Mouse (Mus musculus) kidney, postnatal 0 days (tissue): ENCODE measurements around the gene Zcchc18. TPM values are rescaled to one million over a fixed set of nuclear protein-coding genes. Genes with fewer than 3 reads are reported as not detected.
A peak's percentile ranks its signal among the peaks of the same experiment; 100 is the strongest.

Source experiments
- ATAC-seq: fragments of 200-750 bp; cut with Nextera tagmentation; replicated peaks from 2 replicates; pipeline ENCODE4 v1.8.0; 2017; ENCODE audit warnings: low read depth, moderate number of reproducible peaks, moderate TSS enrichment, moderate library complexity; ENCODE audit not compliant: low FRiP score
- DNase-seq: peaks from one replicate; pipeline ENCODE4 v3.0.0-alpha.2; 2016; ENCODE audit warnings: low spot score
- H3K27ac ChIP-seq: fragments of 300-500 bp; sonication (generic); 2 replicates; pipeline ENCODE4 v1.5.1; 2014; ENCODE audit warnings: mild to moderate bottlenecking
- H3K27me3 ChIP-seq: fragments of 300-500 bp; sonication (generic); 2 replicates; pipeline ENCODE4 v1.6.1; 2014; ENCODE audit warnings: low read length, mixed read lengths; ENCODE audit not compliant: insufficient read depth
- H3K36me3 ChIP-seq: fragments of 300-500 bp; sonication (generic); 2 replicates; pipeline ENCODE4 v1.6.1; 2014; ENCODE audit warnings: low read length, mixed read lengths; ENCODE audit not compliant: insufficient read depth
- H3K4me1 ChIP-seq: fragments of 300-500 bp; sonication (generic); replicated peaks from 2 replicates; pipeline ENCODE4 v1.6.1; 2014; ENCODE audit warnings: antibody characterized with exemption, low read length, mixed read lengths; ENCODE audit not compliant: insufficient read depth
- H3K4me2 ChIP-seq: fragments of 300-500 bp; sonication (generic); 2 replicates; pipeline ENCODE4 v1.6.1; 2014; ENCODE audit warnings: mild to moderate bottlenecking, low read length, moderate library complexity, mixed read lengths
- H3K4me3 ChIP-seq: fragments of 300-500 bp; sonication (generic); replicated peaks from 2 replicates; pipeline ENCODE4 v1.5.1; 2014; ENCODE audit warnings: low read depth, low read length
- H3K9ac ChIP-seq: fragments of 300-500 bp; sonication (generic); 2 replicates; pipeline ENCODE4 v1.6.1; 2014; ENCODE audit warnings: low read depth, low read length
- H3K9me3 ChIP-seq: fragments of 300-500 bp; sonication (generic); replicated peaks from 2 replicates; pipeline ENCODE4 v1.6.1; 2016; ENCODE audit warnings: low read length, inconsistent platforms, mixed read lengths
- CTCF ChIP-seq: IDR thresholded peaks from 2 replicates; pipeline ENCODE4 v1.5.1; 2016; ENCODE audit warnings: antibody characterized with exemption, low read depth, mild to moderate bottlenecking, moderate library complexity
- WGBS: fragments of 180-500 bp; shearing (Covaris S2); extraction: QIAGEN DNeasy Blood & Tissue Kit; methylation state at CpG from one replicate; pipeline ENCODE4 v1.1.7; 2014; 5-methylcytosine and 5-hydroxymethylcytosine counted together
- polyA plus RNA-seq: library from polyadenylated mRNA; unstranded; fragments of >200 nt; fragmentation: Nextera tagmentation; extraction: Ambion mirVana; gene quantifications from 2 replicates; pipeline ENCODE4 v1.2.1, GENCODE M21; 2015

Gene Zcchc18
- polyA plus RNA-seq, 1 experiment from 2014 or later: 20.5 TPM

DNA sequence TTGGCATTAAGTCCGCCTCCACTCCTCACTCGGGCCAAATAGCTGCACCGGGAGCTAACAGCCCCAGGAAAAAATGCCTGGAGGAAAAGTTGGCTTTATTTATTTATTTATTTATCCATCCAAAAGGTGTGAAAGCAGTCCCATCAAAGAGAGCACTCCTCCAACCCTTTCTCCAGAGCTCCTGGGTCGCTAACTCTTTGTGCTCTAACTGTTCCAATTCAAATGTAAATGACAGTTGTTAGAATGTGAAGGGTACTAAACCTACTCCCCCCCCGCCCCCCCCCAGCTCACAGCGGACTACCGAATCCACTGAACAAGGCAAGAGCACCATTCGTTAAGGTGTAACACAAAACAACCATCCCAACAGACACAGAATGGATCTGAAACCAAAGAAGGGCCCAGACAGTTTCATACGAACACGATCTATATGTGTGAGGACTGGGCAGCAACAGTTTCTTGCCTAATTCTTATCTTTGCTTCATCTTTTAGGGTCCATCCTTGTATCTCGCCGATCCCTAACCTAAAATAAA lies 44.6 kb downstream of the Zcchc18 start:
- ATAC-seq (no peak), DNase-seq (no peak)
- Histone ChIP-seq H3K4me1 (no peaks in the 10 kb centered on the region), H3K9ac (peak overlapping the region; percentile 67), H3K27ac (peak overlapping the region; percentile 83), H3K27me3 (no peaks in the 10 kb centered on the region), H3K36me3 (no peaks in the 10 kb centered on the region), H3K9me3 (no peaks in the 10 kb centered on the region), H3K4me2 (peak overlapping the region; percentile 58), H3K4me3 (peak overlapping the region; percentile 48)
- no peak for TF ChIP-seq CTCF
- 24% methylated on average over 12 of the region's 12 CpGs for WGBS

DNA sequence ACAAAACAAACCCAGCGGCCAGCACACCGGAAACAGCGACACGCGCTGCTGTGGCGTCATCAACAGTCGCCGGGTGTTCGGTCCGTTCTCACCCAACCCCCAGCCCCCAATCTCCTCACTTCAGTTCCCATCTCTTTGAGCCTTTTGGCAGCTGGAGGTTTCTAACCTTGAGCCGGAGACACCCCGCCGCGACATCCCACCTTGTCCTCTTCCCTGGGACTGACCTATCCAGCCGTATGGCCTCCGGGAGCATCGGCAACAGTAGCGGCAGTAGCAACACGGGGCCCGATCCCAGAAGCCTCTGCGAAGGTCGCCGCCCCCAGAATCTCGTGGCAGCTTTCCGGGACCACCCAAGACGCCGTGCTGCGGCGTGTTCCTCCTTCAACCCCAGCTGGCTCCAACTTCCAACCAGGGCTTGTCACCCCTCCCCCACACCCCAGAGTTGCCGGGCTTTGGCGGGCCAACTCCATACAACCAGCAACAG lies 45.1 kb downstream of the Zcchc18 start, which contains the start of gene Slc25a53:
Gene Slc25a53, minus strand, starts transcription at position 303 of the 484 bp plus-strand sequence.
- H3K4me2 ChIP-seq: peak within 1 kb of the TSS; percentile 58
- no peaks in the 10 kb centered on the region for H3K27me3 ChIP-seq
- peak within 1 kb of the TSS; percentile 83 for H3K27ac ChIP-seq
- no peak for TF ChIP-seq CTCF
- peak within 1 kb of the TSS; percentile 48 for H3K4me3 ChIP-seq
- no peaks in the 10 kb centered on the region for H3K36me3 ChIP-seq
- H3K9ac ChIP-seq: peak within 1 kb of the TSS; percentile 67
- WGBS: 36% methylated on average over 31 of the region's 31 CpGs
- H3K4me1 ChIP-seq: no peaks in the 10 kb centered on the region
- DNase-seq: peak; percentile 86
- no peaks in the 10 kb centered on the region for H3K9me3 ChIP-seq
- ATAC-seq: peak; percentile 96

GRCm38 (mm10) chrX:137038502-137038901 lies 45.5 kb downstream of the Zcchc18 start:
- H3K9me3 ChIP-seq: no peaks in the 10 kb centered on the region
- ATAC-seq: 0 out of 2 replicates have a peak, but pooled peaks have one; percentile 12
- DNase-seq: no peak
- 50% methylated on average over 7 of the region's 7 CpGs for WGBS
- TF ChIP-seq CTCF: no peak
- H3K4me1 ChIP-seq: no peaks in the 10 kb centered on the region
- H3K4me3 ChIP-seq: peak overlapping the region; percentile 48; the same call in 1 of the 2 replicates
- H3K27ac ChIP-seq: peak overlapping the region; percentile 83
- no peak overlapping the region; the same call in 1 of the 2 replicates for H3K9ac ChIP-seq
- H3K27me3 ChIP-seq: no peaks in the 10 kb centered on the region
- peak overlapping the region; percentile 58 for H3K4me2 ChIP-seq
- H3K36me3 ChIP-seq: no peaks in the 10 kb centered on the region

Other genes starting within 250 kb of the Zcchc18 start
- gene Morf4l2, start 249.5 kb upstream of the Zcchc18 start, polyA plus RNA-seq: 478 and 504 TPM in 2 replicates
- gene Glra4, start 213.0 kb upstream of the Zcchc18 start, polyA plus RNA-seq: not detected in 2 replicates
- gene Plp1, start 170.5 kb upstream of the Zcchc18 start, polyA plus RNA-seq: 1.6 TPM in 2 replicates
- 0.04 and 0.06 TPM in 2 replicates for gene Rab9b, start 124.4 kb upstream of the Zcchc18 start, polyA plus RNA-seq
- gene H2bfm, start 65.8 kb upstream of the Zcchc18 start, polyA plus RNA-seq: not detected in 2 replicates
- 52.6 and 76.2 TPM in 2 replicates for gene Tmsb15b2, start 17.7 kb upstream of the Zcchc18 start, polyA plus RNA-seq
- gene Tmsb15l, start 16.3 kb upstream of the Zcchc18 start, polyA plus RNA-seq: 5.9 and 7.3 TPM in 2 replicates
- gene Tmsb15b1, start 16.3 kb upstream of the Zcchc18 start, polyA plus RNA-seq: 41.5 and 51.6 TPM in 2 replicates
- gene Slc25a53, start 45.1 kb downstream of the Zcchc18 start, polyA plus RNA-seq: 9.5 and 9.9 TPM in 2 replicates
- 8.4 and 9.1 TPM in 2 replicates for gene Fam199x, start 56.4 kb downstream of the Zcchc18 start, polyA plus RNA-seq
- gene Esx1, start 128.9 kb downstream of the Zcchc18 start, polyA plus RNA-seq: not detected in 2 replicates